Mouse (Mus musculus): ENCODE results near the gene Olfr1289. TPM values are rescaled to one million over a fixed set of nuclear protein-coding genes. Genes with fewer than 3 reads are reported as not detected.

The Olfr1289 gene
- not detected in 2 replicates for polyA plus RNA-seq (2015; fragmentation: Nextera tagmentation; extraction: Ambion mirVana)

DNA sequence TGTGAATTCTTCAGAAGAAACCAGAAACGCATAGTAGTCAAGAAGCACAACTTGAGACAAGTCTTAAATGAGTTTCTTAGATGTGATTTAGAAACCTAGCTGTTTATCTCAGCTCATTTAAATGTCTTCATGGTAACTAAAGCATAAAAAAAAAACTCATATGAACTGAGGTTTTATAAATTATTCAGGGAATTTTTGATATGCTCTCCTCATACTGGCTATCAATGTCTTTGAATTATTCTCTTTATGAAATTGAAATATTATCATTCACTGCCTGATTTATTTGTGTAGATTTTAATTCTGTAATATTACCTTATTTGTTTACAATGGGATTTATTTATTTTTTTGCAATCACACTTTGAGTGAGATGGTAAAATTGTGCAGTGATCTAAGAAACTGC, at the start of gene Olfr1289:
Gene Olfr1289 (plus strand): TSS at position 301 of the 400 bp plus-strand sequence.
- DNase-seq (ENCODE audit: low spot score) (no peak), ATAC-seq (replicated peaks; ENCODE audit: low FRiP score, low read depth) (no peak)
- Histone ChIP-seq H3K27me3 (ENCODE audit: insufficient read depth, low read length) (no peaks in the 10 kb centered on the region), H3K4me2 (ENCODE audit: low read length) (no peak within 1 kb of the TSS), H3K4me3 (replicated peaks; ENCODE audit: low read depth, low read length) (no peak within 1 kb of the TSS), H3K36me3 (ENCODE audit: insufficient read depth, low read length) (no peaks in the 10 kb centered on the region), H3K4me1 (replicated peaks; ENCODE audit: insufficient read depth, low read length) (no peaks in the 10 kb centered on the region), H3K9ac (ENCODE audit: low read depth, low read length) (no peak within 1 kb of the TSS), H3K9me3 (replicated peaks; ENCODE audit: low read length) (no peaks in the 10 kb centered on the region), H3K27ac (no peak within 1 kb of the TSS)
- WGBS = 73% methylated on average over 1 of the region's 1 CpGs
- no peak for TF ChIP-seq CTCF (IDR thresholded peaks at IDR 0.05; ENCODE audit: low read depth)

- WGBS = 62% methylated on average over 1 of the region's 1 CpGs
- Histone ChIP-seq H3K4me1 (replicated peaks; ENCODE audit: insufficient read depth, low read length) (no peaks in the 10 kb centered on the region), H3K4me2 (ENCODE audit: low read length) (no peak within 1 kb of the TSS), H3K36me3 (ENCODE audit: insufficient read depth, low read length) (no peaks in the 10 kb centered on the region), H3K4me3 (replicated peaks; ENCODE audit: low read depth, low read length) (no peak within 1 kb of the TSS), H3K9ac (ENCODE audit: low read depth, low read length) (no peak within 1 kb of the TSS), H3K27ac (no peak within 1 kb of the TSS), H3K27me3 (ENCODE audit: insufficient read depth, low read length) (no peaks in the 10 kb centered on the region), H3K9me3 (replicated peaks; ENCODE audit: low read length) (no peaks in the 10 kb centered on the region)
- ATAC-seq (replicated peaks; ENCODE audit: low FRiP score, low read depth) (no peak), DNase-seq (ENCODE audit: low spot score) (no peak)
- no peak for TF ChIP-seq CTCF (IDR thresholded peaks at IDR 0.05; ENCODE audit: low read depth)
Measured at GRCm38 (mm10) chr2:111448842-111449241, 31.8 kb upstream of the Olfr1289 start, which contains the start of gene Olfr1287. Gene Olfr1287, plus strand, starts transcription at chr2:111449142.

DNA sequence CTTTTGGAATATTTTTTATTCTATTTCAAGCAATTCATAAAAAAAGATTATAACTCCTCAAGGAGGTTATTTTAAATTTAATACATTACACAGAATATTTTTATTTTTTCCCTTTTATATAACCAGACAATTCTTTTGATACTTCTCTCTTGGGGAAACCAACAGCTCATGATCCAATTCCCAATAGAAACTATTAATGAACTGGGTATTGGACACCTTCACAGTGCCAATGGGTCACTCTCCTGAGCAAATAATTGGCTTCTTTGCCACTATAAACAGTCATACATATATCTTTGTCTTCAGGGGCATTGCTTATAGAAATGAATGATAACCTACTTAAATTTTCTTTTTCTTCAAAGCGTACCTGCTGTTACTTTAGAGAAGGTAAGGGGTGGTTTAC, 6.8 kb upstream of the Olfr1289 start, which contains the start of gene Olfr1288:
Gene Olfr1288 (plus strand): TSS at position 301 of the 400 bp plus-strand sequence.
- no peaks in the 10 kb centered on the region for H3K9me3 ChIP-seq (replicated peaks; ENCODE audit: low read length)
- H3K27me3 ChIP-seq (ENCODE audit: insufficient read depth, low read length) = no peaks in the 10 kb centered on the region
- TF ChIP-seq CTCF (IDR thresholded peaks at IDR 0.05; ENCODE audit: low read depth) = no peak
- H3K4me2 ChIP-seq (ENCODE audit: low read length) = no peak within 1 kb of the TSS
- H3K36me3 ChIP-seq (ENCODE audit: insufficient read depth, low read length) = no peaks in the 10 kb centered on the region
- no peak within 1 kb of the TSS for H3K27ac ChIP-seq
- H3K9ac ChIP-seq (ENCODE audit: low read depth, low read length) = no peak within 1 kb of the TSS
- DNase-seq (ENCODE audit: low spot score) = no peak
- 87% methylated on average over 1 of the region's 1 CpGs for WGBS
- no peaks in the 10 kb centered on the region for H3K4me1 ChIP-seq (replicated peaks; ENCODE audit: insufficient read depth, low read length)
- H3K4me3 ChIP-seq (replicated peaks; ENCODE audit: low read depth, low read length) = no peak within 1 kb of the TSS
- ATAC-seq (replicated peaks; ENCODE audit: low FRiP score, low read depth) = no peak

DNA sequence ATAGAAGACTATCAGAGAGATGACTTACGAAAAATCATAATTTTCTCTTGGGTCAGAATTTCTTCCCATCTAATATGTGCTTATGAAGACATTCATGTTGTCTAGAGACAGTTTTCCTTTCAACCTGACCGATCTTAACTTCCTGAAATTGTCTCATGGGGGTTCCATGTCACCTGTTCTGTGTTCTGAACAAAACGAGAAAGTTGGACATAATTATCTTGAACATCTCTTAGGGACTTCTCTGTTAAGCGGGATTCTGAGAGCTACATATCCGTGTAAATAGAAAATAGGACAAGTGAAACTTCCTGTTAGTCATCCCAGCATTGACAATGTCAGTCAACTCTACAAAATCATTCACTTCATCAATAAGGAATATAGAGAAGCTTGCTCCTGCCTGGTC, 13.1 kb downstream of the Olfr1289 start, which contains the start of gene Olfr1290:
Gene Olfr1290 (minus strand): TSS at position 101 of the 400 bp plus-strand sequence.
- H3K36me3 ChIP-seq (ENCODE audit: insufficient read depth, low read length) = no peaks in the 10 kb centered on the region
- H3K9me3 ChIP-seq (replicated peaks; ENCODE audit: low read length) = no peaks in the 10 kb centered on the region
- TF ChIP-seq CTCF (IDR thresholded peaks at IDR 0.05; ENCODE audit: low read depth) = no peak
- ATAC-seq (replicated peaks; ENCODE audit: low FRiP score, low read depth) = no peak
- H3K4me2 ChIP-seq (ENCODE audit: low read length) = no peak within 1 kb of the TSS
- DNase-seq (ENCODE audit: low spot score) = no peak
- H3K27ac ChIP-seq = no peak within 1 kb of the TSS
- H3K4me3 ChIP-seq (replicated peaks; ENCODE audit: low read depth, low read length) = no peak within 1 kb of the TSS
- WGBS = 80% methylated on average over 5 of the region's 5 CpGs
- H3K27me3 ChIP-seq (ENCODE audit: insufficient read depth, low read length) = no peaks in the 10 kb centered on the region
- H3K9ac ChIP-seq (ENCODE audit: low read depth, low read length) = no peak within 1 kb of the TSS
- no peaks in the 10 kb centered on the region for H3K4me1 ChIP-seq (replicated peaks; ENCODE audit: insufficient read depth, low read length)

DNA sequence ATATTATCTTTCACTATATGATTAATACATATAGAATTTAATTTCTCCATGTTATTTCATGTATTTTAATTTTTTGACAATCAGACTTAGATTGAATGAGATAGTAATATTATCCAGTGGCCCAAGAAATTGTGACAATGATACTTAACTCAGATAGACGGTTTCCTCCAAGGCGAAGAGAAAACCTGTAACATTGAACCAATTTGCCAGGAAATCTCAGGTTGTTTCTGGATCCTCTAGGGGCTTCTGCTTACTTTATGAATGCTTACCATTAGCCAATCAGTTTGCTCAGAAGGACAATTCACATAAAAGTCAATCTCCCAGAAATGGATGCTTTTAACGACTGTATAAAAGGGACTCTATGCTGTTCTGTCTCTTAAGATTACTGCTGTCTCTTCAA, 16.3 kb downstream of the Olfr1289 start, which contains the start of gene Olfr1291-ps1:
Gene Olfr1291-ps1 (plus strand): TSS at position 301 of the 400 bp plus-strand sequence.
- no peak for TF ChIP-seq CTCF (IDR thresholded peaks at IDR 0.05; ENCODE audit: low read depth)
- WGBS = 81% methylated on average over 3 of the region's 3 CpGs
- H3K4me2 ChIP-seq (ENCODE audit: low read length) = no peak within 1 kb of the TSS
- H3K27me3 ChIP-seq (ENCODE audit: insufficient read depth, low read length) = no peaks in the 10 kb centered on the region
- H3K27ac ChIP-seq = no peak within 1 kb of the TSS
- no peaks in the 10 kb centered on the region for H3K4me1 ChIP-seq (replicated peaks; ENCODE audit: insufficient read depth, low read length)
- H3K36me3 ChIP-seq (ENCODE audit: insufficient read depth, low read length) = no peaks in the 10 kb centered on the region
- no peak within 1 kb of the TSS for H3K4me3 ChIP-seq (replicated peaks; ENCODE audit: low read depth, low read length)
- H3K9me3 ChIP-seq (replicated peaks; ENCODE audit: low read length) = no peaks in the 10 kb centered on the region
- H3K9ac ChIP-seq (ENCODE audit: low read depth, low read length) = no peak within 1 kb of the TSS
- DNase-seq (ENCODE audit: low spot score) (no peak), ATAC-seq (replicated peaks; ENCODE audit: low FRiP score, low read depth) (no peak)

GRCm38 (mm10) chr2:111517451-111517850, 36.8 kb downstream of the Olfr1289 start:
- no peak for TF ChIP-seq CTCF (IDR thresholded peaks at IDR 0.05; ENCODE audit: low read depth)
- H3K27me3 ChIP-seq (ENCODE audit: insufficient read depth, low read length) = no peaks in the 10 kb centered on the region
- DNase-seq (ENCODE audit: low spot score) (no peak), ATAC-seq (replicated peaks; ENCODE audit: low FRiP score, low read depth) (no peak)
- no peak overlapping the region for H3K4me2 ChIP-seq (ENCODE audit: low read length)
- H3K27ac ChIP-seq = no peak overlapping the region
- no peak overlapping the region for H3K9ac ChIP-seq (ENCODE audit: low read depth, low read length)
- 92% methylated on average over 10 of the region's 10 CpGs for WGBS
- H3K4me3 ChIP-seq (replicated peaks; ENCODE audit: low read depth, low read length) = no peak overlapping the region
- no peaks in the 10 kb centered on the region for H3K4me1 ChIP-seq (replicated peaks; ENCODE audit: insufficient read depth, low read length)
- H3K36me3 ChIP-seq (ENCODE audit: insufficient read depth, low read length) = no peaks in the 10 kb centered on the region
- H3K9me3 ChIP-seq (replicated peaks; ENCODE audit: low read length) = no peaks in the 10 kb centered on the region

DNA sequence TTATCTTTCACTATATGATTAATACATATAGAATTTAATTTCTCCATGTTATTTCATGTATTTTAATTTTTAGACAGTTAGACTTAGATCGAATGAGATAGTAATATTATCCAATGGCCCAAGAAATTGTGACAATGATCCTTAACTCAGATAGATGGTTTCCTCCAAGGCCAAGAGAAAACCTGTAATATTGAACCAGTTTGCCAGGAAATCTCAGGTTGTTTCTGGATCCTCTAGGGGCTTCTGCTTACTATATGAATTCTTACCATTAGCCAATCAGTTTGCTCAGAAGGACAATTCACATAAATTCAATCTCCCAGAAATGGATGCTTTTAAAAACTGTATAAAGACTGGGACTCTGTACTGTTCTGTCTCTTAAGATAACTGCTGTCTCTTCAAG, 44.3 kb downstream of the Olfr1289 start, which contains the start of gene Olfr1293-ps:
Gene Olfr1293-ps (plus strand): TSS at position 301 of the 400 bp plus-strand sequence.
- no peak within 1 kb of the TSS for H3K9ac ChIP-seq (ENCODE audit: low read depth, low read length)
- WGBS = 91% methylated on average over 1 of the region's 1 CpGs

More for the DNA sequence above, 44.3 kb downstream of the Olfr1289 start, which contains the start of gene Olfr1293-ps:
- Histone ChIP-seq H3K4me1 (replicated peaks; ENCODE audit: insufficient read depth, low read length) (no peaks in the 10 kb centered on the region), H3K36me3 (ENCODE audit: insufficient read depth, low read length) (no peaks in the 10 kb centered on the region), H3K27me3 (ENCODE audit: insufficient read depth, low read length) (no peaks in the 10 kb centered on the region), H3K27ac (no peak within 1 kb of the TSS), H3K4me2 (ENCODE audit: low read length) (no peak within 1 kb of the TSS), H3K9me3 (replicated peaks; ENCODE audit: low read length) (no peaks in the 10 kb centered on the region), H3K4me3 (replicated peaks; ENCODE audit: low read depth, low read length) (no peak within 1 kb of the TSS)
- TF ChIP-seq CTCF (IDR thresholded peaks at IDR 0.05; ENCODE audit: low read depth) = no peak
- ATAC-seq (replicated peaks; ENCODE audit: low FRiP score, low read depth) = no peak
- no peak for DNase-seq (ENCODE audit: low spot score)

Other genes starting within 250 kb of the Olfr1289 start
- gene Olfr1275, start 245.5 kb upstream of the Olfr1289 start, polyA plus RNA-seq (2015; fragmentation: Nextera tagmentation; extraction: Ambion mirVana) = not detected in 2 replicates
- not detected in 2 replicates for gene Olfr1276, start 226.3 kb upstream of the Olfr1289 start, polyA plus RNA-seq (2015; fragmentation: Nextera tagmentation; extraction: Ambion mirVana)
- gene Olfr1277, start 206.7 kb upstream of the Olfr1289 start, polyA plus RNA-seq (2015; fragmentation: Nextera tagmentation; extraction: Ambion mirVana) = not detected in 2 replicates
- gene Olfr1278, start 190.7 kb upstream of the Olfr1289 start, polyA plus RNA-seq (2015; fragmentation: Nextera tagmentation; extraction: Ambion mirVana) = not detected in 2 replicates
- gene Olfr1279, start 180.2 kb upstream of the Olfr1289 start, polyA plus RNA-seq (2015; fragmentation: Nextera tagmentation; extraction: Ambion mirVana) = not detected in 2 replicates
- not detected in 2 replicates for gene Olfr1280, start 166.8 kb upstream of the Olfr1289 start, polyA plus RNA-seq (2015; fragmentation: Nextera tagmentation; extraction: Ambion mirVana)
- gene Olfr1281, start 154.3 kb upstream of the Olfr1289 start, polyA plus RNA-seq (2015; fragmentation: Nextera tagmentation; extraction: Ambion mirVana) = not detected in 2 replicates
- gene Olfr1282, start 144.7 kb upstream of the Olfr1289 start, polyA plus RNA-seq (2015; fragmentation: Nextera tagmentation; extraction: Ambion mirVana) = not detected in 2 replicates
- not detected in 2 replicates for gene Olfr1283, start 114.0 kb upstream of the Olfr1289 start, polyA plus RNA-seq (2015; fragmentation: Nextera tagmentation; extraction: Ambion mirVana)
- not detected in 2 replicates for gene Olfr1284, start 105.3 kb upstream of the Olfr1289 start, polyA plus RNA-seq (2015; fragmentation: Nextera tagmentation; extraction: Ambion mirVana)
- not detected in 2 replicates for gene Olfr1286, start 57.7 kb upstream of the Olfr1289 start, polyA plus RNA-seq (2015; fragmentation: Nextera tagmentation; extraction: Ambion mirVana)
- gene Olfr1287, start 31.7 kb upstream of the Olfr1289 start, polyA plus RNA-seq (2015; fragmentation: Nextera tagmentation; extraction: Ambion mirVana) = not detected in 2 replicates
- gene Olfr1288, start 6.7 kb upstream of the Olfr1289 start, polyA plus RNA-seq (2015; fragmentation: Nextera tagmentation; extraction: Ambion mirVana) = not detected in 2 replicates
- gene Olfr1290, start 13.0 kb downstream of the Olfr1289 start, polyA plus RNA-seq (2015; fragmentation: Nextera tagmentation; extraction: Ambion mirVana) = not detected in 2 replicates
- gene Olfr1291-ps1, start 16.4 kb downstream of the Olfr1289 start, polyA plus RNA-seq (2015; fragmentation: Nextera tagmentation; extraction: Ambion mirVana) = not detected in 2 replicates
- not detected in 2 replicates for gene Olfr1293-ps, start 44.4 kb downstream of the Olfr1289 start, polyA plus RNA-seq (2015; fragmentation: Nextera tagmentation; extraction: Ambion mirVana)
- not detected in 2 replicates for gene Olfr1294, start 59.5 kb downstream of the Olfr1289 start, polyA plus RNA-seq (2015; fragmentation: Nextera tagmentation; extraction: Ambion mirVana)
- not detected in 2 replicates for gene Olfr1295, start 88.9 kb downstream of the Olfr1289 start, polyA plus RNA-seq (2015; fragmentation: Nextera tagmentation; extraction: Ambion mirVana)
- gene Olfr1297, start 145.7 kb downstream of the Olfr1289 start, polyA plus RNA-seq (2015; fragmentation: Nextera tagmentation; extraction: Ambion mirVana) = not detected in 2 replicates
- not detected in 2 replicates for gene Olfr1298, start 168.4 kb downstream of the Olfr1289 start, polyA plus RNA-seq (2015; fragmentation: Nextera tagmentation; extraction: Ambion mirVana)
- gene Olfr1299, start 180.6 kb downstream of the Olfr1289 start, polyA plus RNA-seq (2015; fragmentation: Nextera tagmentation; extraction: Ambion mirVana) = not detected in 2 replicates

Measured in kidney, postnatal 0 days (tissue).